Mouse (Mus musculus) forebrain, embryonic 14.5 days (tissue): Measurements from ENCODE around the gene Megf8. TPM values are rescaled to one million over a fixed set of nuclear protein-coding genes. Genes with fewer than 3 reads are reported as not detected.
A peak's percentile ranks its signal among the peaks of the same experiment; 100 is the strongest.

ENCODE experiments used
- ATAC-seq: fragments of 200-750 bp; cut with Nextera tagmentation; 2 replicates; pipeline ENCODE4 v1.8.0; 2017; ENCODE audit warnings: mild to moderate bottlenecking, moderate library complexity
- DNase-seq: peaks from one replicate; pipeline ENCODE4 v3.0.0-alpha.2; 2015; ENCODE audit warnings: low spot score
- H3K27ac ChIP-seq: fragments of 300-500 bp; sonication (generic); 2 replicates; pipeline ENCODE4 v1.5.1; 2014; ENCODE audit warnings: low read depth, mild to moderate bottlenecking, control low read depth, low read length, moderate library complexity
- H3K27me3 ChIP-seq: fragments of 300-500 bp; sonication (generic); replicated peaks from 2 replicates; pipeline ENCODE4 v1.6.1; 2014; ENCODE audit warnings: low read length, control low read depth, mixed read lengths; ENCODE audit not compliant: control insufficient read depth, insufficient read depth
- H3K36me3 ChIP-seq: fragments of 300-500 bp; sonication (generic); 2 replicates; pipeline ENCODE4 v1.6.1; 2014; ENCODE audit warnings: low read length, control low read depth; ENCODE audit not compliant: control insufficient read depth, insufficient read depth
- H3K4me1 ChIP-seq: fragments of 300-500 bp; sonication (generic); 2 replicates; pipeline ENCODE4 v1.6.1; 2014; ENCODE audit warnings: antibody characterized with exemption, low read length, control low read depth; ENCODE audit not compliant: control insufficient read depth, insufficient read depth
- H3K4me2 ChIP-seq: fragments of 300-500 bp; sonication (generic); 2 replicates; pipeline ENCODE4 v1.6.1; 2014; ENCODE audit warnings: mild to moderate bottlenecking, control low read depth, low read length
- H3K4me3 ChIP-seq: fragments of 300-500 bp; sonication (generic); 2 replicates; pipeline ENCODE4 v1.5.1; 2014; ENCODE audit warnings: low read depth, low read length, control low read depth
- H3K9ac ChIP-seq: fragments of 300-500 bp; sonication (generic); 2 replicates; pipeline ENCODE4 v1.6.1; 2014; ENCODE audit warnings: mild to moderate bottlenecking, low read length, control low read depth, moderate library complexity
- H3K9me3 ChIP-seq: fragments of 300-500 bp; sonication (generic); replicated peaks from 2 replicates; pipeline ENCODE4 v1.6.1; 2016; ENCODE audit warnings: low read length, control low read depth, mixed read lengths; ENCODE audit not compliant: control insufficient read depth
- WGBS: fragments of 180-500 bp; shearing (Covaris S2); extraction: QIAGEN DNeasy Blood & Tissue Kit; methylation state at CpG from one replicate; pipeline ENCODE4 v1.1.7; 2014; 5-methylcytosine and 5-hydroxymethylcytosine counted together
- polyA plus RNA-seq: library from polyadenylated mRNA; unstranded; fragments of >200 nt; fragmentation: Nextera tagmentation; extraction: Ambion mirVana; gene quantifications from 2 replicates; pipeline ENCODE4 v1.2.1, GENCODE M21; 2014

Gene Megf8
- polyA plus RNA-seq, 1 experiment from 2014 or later: 13.3 TPM

- no peak for ATAC-seq
- 79% methylated on average over 12 of the region's 12 CpGs for WGBS
- no peak overlapping the region for H3K27ac ChIP-seq
Measured at GRCm38 (mm10) chr7:25334472-25334871, 17.5 kb downstream of the Megf8 start.

GRCm38 (mm10) chr7:25339329-25339728 lies 22.4 kb downstream of the Megf8 start:
- 94% methylated on average over 9 of the region's 9 CpGs for WGBS
- Histone ChIP-seq H3K4me2 (no peak overlapping the region), H3K4me1 (no peaks in the 10 kb centered on the region)

More at GRCm38 (mm10) chr7:25334472-25334871, 17.5 kb downstream of the Megf8 start:
- no peak overlapping the region for H3K4me2 ChIP-seq
- H3K9ac ChIP-seq: no peak overlapping the region
- no peaks in the 10 kb centered on the region for H3K4me1 ChIP-seq
- DNase-seq: no peak
- H3K4me3 ChIP-seq: no peak overlapping the region
- peaks cover 63% of the 10 kb centered on the region for H3K36me3 ChIP-seq
- H3K9me3 ChIP-seq: no peaks in the 10 kb centered on the region
- no peaks in the 10 kb centered on the region for H3K27me3 ChIP-seq

GRCm38 (mm10) chr7:25341000-25341784 lies 24.2 kb downstream of the Megf8 start:
- peak overlapping the region; percentile 14; the same call in 1 of the 2 replicates for H3K27ac ChIP-seq
- no peaks in the 10 kb centered on the region for H3K27me3 ChIP-seq
- no peaks in the 10 kb centered on the region for H3K4me1 ChIP-seq
- H3K36me3 ChIP-seq: peaks cover 64% of the 10 kb centered on the region
- no peak overlapping the region for H3K9ac ChIP-seq
- no peaks in the 10 kb centered on the region for H3K9me3 ChIP-seq
- H3K4me3 ChIP-seq: no peak overlapping the region
- peak; percentile 51; the same call in 1 of the 2 replicates for ATAC-seq
- H3K4me2 ChIP-seq: no peak overlapping the region
- peak; percentile 60 for DNase-seq
- WGBS: 72% methylated on average over 20 of the region's 20 CpGs

More at GRCm38 (mm10) chr7:25339329-25339728, 22.4 kb downstream of the Megf8 start:
- H3K27ac ChIP-seq: no peak overlapping the region
- peaks cover 74% of the 10 kb centered on the region for H3K36me3 ChIP-seq
- ATAC-seq (no peak), DNase-seq (no peak)
- H3K9ac ChIP-seq: no peak overlapping the region
- H3K27me3 ChIP-seq: no peaks in the 10 kb centered on the region
- no peak overlapping the region for H3K4me3 ChIP-seq
- no peaks in the 10 kb centered on the region for H3K9me3 ChIP-seq

GRCm38 (mm10) chr7:25348861-25349260 lies 31.9 kb downstream of the Megf8 start:
- H3K36me3 ChIP-seq: peaks cover 82% of the 10 kb centered on the region
- no peak for DNase-seq
- peaks cover 3% of the 10 kb centered on the region; the same call in 1 of the 2 replicates for H3K9me3 ChIP-seq
- H3K9ac ChIP-seq: no peak overlapping the region
- no peaks in the 10 kb centered on the region for H3K4me1 ChIP-seq
- no peak overlapping the region for H3K4me3 ChIP-seq
- WGBS: 92% methylated on average over 8 of the region's 8 CpGs
- no peaks in the 10 kb centered on the region for H3K27me3 ChIP-seq
- no peak for ATAC-seq
- no peak overlapping the region for H3K27ac ChIP-seq
- H3K4me2 ChIP-seq: no peak overlapping the region

- Histone ChIP-seq H3K4me2 (no peak overlapping the region), H3K27ac (no peak overlapping the region), H3K4me3 (no peak overlapping the region), H3K4me1 (no peaks in the 10 kb centered on the region), H3K9me3 (no peaks in the 10 kb centered on the region), H3K36me3 (peaks cover 80% of the 10 kb centered on the region), H3K27me3 (no peaks in the 10 kb centered on the region), H3K9ac (no peak overlapping the region)
- 61% methylated on average over 19 of the region's 19 CpGs for WGBS
- ATAC-seq: peak; percentile 59; the same call in 1 of the 2 replicates
- peak; percentile 29 for DNase-seq
Measured at GRCm38 (mm10) chr7:25358721-25359206, 41.8 kb downstream of the Megf8 start.

GRCm38 (mm10) chr7:25363151-25363550 lies 46.2 kb downstream of the Megf8 start:
- no peak for ATAC-seq
- Histone ChIP-seq H3K9me3 (no peaks in the 10 kb centered on the region), H3K4me1 (peaks cover 11% of the 10 kb centered on the region), H3K9ac (no peak overlapping the region), H3K27me3 (peaks cover 9% of the 10 kb centered on the region), H3K27ac (no peak overlapping the region), H3K36me3 (peaks cover 51% of the 10 kb centered on the region), H3K4me3 (no peak overlapping the region), H3K4me2 (no peak overlapping the region)
- 90% methylated on average over 19 of the region's 19 CpGs for WGBS
- no peak for DNase-seq

GRCm38 (mm10) chr7:25363632-25364031 lies 46.7 kb downstream of the Megf8 start:
- Histone ChIP-seq H3K4me2 (no peak overlapping the region), H3K9me3 (no peaks in the 10 kb centered on the region), H3K4me3 (no peak overlapping the region), H3K4me1 (peaks cover 11% of the 10 kb centered on the region), H3K27ac (no peak overlapping the region), H3K27me3 (peaks cover 14% of the 10 kb centered on the region), H3K9ac (no peak overlapping the region), H3K36me3 (peaks cover 51% of the 10 kb centered on the region)
- no peak for ATAC-seq
- 97% methylated on average over 17 of the region's 17 CpGs for WGBS
- DNase-seq: no peak

GRCm38 (mm10) chr7:25365937-25366625 lies 49.1 kb downstream of the Megf8 start:
- Histone ChIP-seq H3K27ac (no peak overlapping the region), H3K4me2 (no peak overlapping the region), H3K36me3 (peaks cover 27% of the 10 kb centered on the region), H3K4me3 (no peak overlapping the region), H3K9me3 (no peaks in the 10 kb centered on the region), H3K27me3 (peaks cover 22% of the 10 kb centered on the region), H3K9ac (peak overlapping the region; percentile 29; the same call in 1 of the 2 replicates), H3K4me1 (peaks cover 11% of the 10 kb centered on the region)
- 12% methylated on average over 13 of the region's 13 CpGs for WGBS
- ATAC-seq: peak; percentile 31; the same call in 1 of the 2 replicates
- DNase-seq: peak; percentile 41
